Mouse (Mus musculus): ENCODE results near the gene Cox5a.

Cox5a gene

GRCm38 (mm10) chr9:57521056-57521911, at the start of gene Cox5a:
Gene Cox5a, plus strand, starts transcription at chr9:57521274.
- peak; percentile 96 to 97 for DNase-seq

GRCm38 (mm10) chr9:57485774-57486173, 35.3 kb upstream of the Cox5a start:
- peak; percentile 58 to 84 for DNase-seq

DNA sequence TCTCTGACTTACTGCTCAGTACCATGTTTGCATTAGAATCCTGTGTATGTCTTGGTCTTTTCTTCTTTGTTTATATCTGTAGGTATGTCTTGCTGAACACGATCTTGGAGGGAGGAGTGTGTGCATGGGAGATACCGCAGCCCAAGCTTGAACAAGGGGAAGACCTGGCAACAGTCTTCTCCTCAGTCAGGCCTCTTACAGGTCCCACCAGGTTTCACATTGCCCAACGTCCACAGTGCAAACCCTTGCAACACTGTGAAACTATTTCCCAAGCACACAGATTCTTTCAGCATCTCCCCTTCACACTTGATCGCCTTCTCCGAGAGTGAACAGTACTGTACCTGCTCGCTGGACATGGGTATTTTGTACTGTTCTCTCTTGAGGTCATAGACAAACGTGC, 33.3 kb upstream of the Cox5a start:
- DNase-seq = no peak

DNA sequence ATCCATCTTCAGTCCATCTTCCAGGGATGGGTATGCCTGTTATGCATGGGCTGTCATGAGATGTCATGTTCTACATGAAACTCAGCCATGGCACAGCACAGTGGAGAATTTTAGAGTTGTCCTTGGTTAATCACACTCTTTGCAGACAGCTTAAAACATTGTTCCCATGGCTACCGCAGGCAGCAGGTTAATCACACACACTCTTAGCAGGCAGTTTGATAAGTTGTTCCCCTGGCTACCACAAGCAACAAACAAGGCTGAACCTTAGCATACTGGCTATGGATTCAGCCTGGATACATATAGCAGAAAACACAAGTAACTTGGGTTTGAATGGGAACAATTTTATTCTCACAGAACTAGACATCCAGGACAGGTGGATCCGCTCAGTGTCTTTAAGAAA, 27.5 kb upstream of the Cox5a start:
- no peak for DNase-seq

GRCm38 (mm10) chr9:57494970-57495369, 26.1 kb upstream of the Cox5a start:
- DNase-seq = no peak

- DNase-seq = no peak
Observed at GRCm38 (mm10) chr9:57497236-57497635, 23.8 kb upstream of the Cox5a start.

- DNase-seq = no peak
Observed at GRCm38 (mm10) chr9:57498536-57498935, 22.5 kb upstream of the Cox5a start.

DNA sequence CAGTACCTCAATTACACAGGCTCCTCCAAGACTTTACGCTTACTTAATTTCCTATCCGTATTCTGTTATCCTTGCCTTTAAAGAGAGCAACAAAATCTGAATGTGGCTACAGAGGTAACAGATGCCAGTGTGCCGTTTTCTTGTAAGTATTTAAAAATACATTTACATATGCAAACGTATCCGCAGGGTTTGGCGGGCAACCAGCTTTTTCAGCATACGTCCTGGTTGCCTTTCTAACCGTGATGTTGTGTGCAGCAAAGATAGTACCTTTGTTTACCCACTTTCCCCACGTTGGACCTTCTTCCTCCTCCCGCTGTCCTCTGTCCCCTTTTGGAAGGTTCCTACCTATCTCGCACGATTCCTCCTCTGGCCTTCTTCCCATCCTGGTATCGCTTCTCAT, 19.6 kb upstream of the Cox5a start:
- no peak for DNase-seq

DNA sequence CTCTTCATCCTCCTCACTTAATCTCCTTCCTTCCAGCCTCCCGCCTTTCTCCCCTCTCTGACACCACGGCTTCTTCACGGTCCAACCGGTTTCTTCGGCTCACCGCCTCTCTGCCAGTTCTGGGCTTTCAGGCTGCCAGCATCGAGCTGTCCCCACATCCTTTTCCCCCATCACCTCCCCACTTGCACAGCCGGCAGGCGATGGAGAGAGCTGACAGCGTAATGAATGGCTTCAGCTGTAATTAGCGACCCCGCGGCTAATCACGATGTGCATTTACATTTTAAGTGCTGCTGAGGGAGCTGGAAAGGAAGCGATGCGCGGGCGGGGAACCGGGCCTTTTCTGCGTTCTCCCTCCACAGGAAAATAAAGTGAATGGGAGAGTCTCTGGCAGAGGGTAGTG, 19.2 kb upstream of the Cox5a start:
- DNase-seq = no peak

DNA sequence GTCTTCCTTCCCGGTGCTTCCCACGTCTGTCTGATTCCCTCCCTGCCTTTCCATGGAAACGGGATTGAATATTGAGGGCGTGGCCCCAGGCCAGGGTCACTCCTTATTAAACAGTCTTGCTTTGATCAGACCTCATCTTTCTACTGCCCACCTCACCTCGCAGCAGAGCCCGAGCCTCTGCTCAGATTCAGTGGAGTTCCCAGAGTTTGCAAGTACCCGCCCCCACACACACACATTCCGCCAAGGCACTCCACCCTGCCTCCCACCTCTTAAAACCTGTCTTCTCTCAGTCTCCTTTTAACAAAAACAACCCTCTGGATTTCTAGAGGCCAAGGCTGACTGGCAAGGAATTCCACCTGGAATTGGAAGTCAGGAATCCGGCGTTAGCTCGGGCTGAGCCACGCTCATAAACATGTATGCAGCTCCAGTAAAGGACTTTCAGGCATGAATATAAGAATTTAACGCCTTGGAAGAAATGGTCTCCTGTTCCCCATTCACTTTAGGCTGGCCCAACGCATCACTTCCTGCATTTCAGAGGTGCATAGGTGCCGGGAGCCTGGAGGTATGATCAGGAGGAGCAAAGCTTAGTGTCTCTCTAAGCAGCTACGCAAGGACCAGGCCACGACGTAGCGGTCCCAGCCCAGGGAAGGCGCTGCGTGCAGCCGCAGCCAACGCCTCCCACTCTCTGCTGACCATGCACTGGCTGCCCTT, 18.0 kb upstream of the Cox5a start:
- DNase-seq = no peak

GRCm38 (mm10) chr9:57503622-57504380, 17.3 kb upstream of the Cox5a start, which contains the start of gene Rpp25:
Gene Rpp25, plus strand, starts transcription at chr9:57504026.
- DNase-seq = peak; percentile 33 to 38

DNA sequence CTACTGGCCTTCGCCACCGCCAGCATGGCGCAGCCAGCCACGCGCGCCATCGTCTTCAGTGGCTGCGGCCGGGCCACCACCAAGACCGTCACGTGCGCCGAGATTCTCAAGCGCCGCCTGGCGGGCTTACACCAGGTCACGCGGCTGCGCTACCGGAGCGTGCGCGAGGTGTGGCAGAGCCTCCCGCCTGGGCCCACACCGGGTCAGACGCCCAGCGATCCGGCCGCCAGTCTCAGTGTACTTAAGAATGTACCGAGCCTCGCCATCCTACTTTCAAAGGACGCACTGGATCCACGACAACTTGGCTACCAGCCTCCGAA, 16.7 kb upstream of the Cox5a start:
- peak; percentile 58 to 62 for DNase-seq

DNA sequence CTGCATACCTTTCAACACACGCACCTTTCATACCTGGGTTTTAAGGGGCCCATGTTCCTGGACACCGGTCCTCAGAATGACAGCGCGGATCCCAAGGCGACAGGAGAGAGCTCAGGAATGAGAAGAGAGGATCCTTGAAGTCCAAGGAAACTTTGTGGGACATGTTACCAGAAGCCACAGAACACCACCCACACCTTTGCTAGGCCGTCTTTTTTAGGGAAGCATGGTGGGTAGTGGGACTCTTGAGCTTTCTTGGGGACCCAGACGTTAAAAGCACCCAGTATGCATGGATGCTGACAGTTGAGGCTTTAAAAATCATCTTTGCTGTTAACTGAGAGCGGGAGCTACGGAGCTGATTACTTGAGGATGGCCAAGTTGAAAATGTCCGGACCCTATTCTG, 16.2 kb upstream of the Cox5a start:
- DNase-seq = no peak

DNA sequence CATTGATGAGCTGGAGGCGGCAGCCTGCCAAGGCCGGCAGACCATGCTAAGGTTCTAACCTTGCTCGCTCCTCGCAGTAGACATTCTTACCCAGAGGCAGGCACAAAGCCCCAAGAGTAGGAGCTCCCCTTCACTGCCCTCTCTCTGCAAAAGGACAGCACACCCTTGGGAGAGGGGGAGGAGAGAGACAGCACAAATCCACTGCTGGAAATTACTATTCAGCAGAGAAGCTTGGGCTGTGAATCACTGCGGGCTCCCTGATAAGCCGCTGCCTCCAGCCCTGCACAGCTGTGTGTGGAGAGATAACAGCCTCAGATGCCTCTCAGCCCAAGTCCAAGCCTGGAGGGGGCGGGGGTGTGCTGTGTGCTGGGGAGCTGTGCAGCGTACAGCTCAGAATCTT, 15.4 kb upstream of the Cox5a start:
- peak in 1 of 2 experiments; percentile 40 for DNase-seq

- DNase-seq = no peak
Observed at GRCm38 (mm10) chr9:57510577-57510976, 10.5 kb upstream of the Cox5a start.

DNA sequence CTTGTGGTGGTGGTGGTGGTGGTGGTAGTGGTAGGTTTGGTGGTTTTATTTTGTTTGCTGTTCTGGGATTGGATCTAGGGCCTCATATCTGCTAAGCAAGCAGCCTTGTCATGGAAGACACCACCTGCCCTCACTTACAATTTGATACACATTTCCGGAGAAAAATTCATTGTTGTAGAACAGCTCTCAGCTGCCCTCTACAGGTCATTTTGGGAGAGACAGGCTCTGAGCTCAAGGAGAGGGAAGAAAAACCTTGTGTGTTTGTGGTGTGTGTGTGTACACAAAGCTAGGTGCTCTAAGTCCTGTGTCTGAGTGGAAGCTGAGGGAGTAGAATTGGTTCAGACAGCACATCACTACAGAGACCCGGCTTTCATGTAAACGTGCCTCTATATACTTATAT, 4.0 kb upstream of the Cox5a start:
- DNase-seq = peak in 1 of 2 experiments; percentile 61

DNA sequence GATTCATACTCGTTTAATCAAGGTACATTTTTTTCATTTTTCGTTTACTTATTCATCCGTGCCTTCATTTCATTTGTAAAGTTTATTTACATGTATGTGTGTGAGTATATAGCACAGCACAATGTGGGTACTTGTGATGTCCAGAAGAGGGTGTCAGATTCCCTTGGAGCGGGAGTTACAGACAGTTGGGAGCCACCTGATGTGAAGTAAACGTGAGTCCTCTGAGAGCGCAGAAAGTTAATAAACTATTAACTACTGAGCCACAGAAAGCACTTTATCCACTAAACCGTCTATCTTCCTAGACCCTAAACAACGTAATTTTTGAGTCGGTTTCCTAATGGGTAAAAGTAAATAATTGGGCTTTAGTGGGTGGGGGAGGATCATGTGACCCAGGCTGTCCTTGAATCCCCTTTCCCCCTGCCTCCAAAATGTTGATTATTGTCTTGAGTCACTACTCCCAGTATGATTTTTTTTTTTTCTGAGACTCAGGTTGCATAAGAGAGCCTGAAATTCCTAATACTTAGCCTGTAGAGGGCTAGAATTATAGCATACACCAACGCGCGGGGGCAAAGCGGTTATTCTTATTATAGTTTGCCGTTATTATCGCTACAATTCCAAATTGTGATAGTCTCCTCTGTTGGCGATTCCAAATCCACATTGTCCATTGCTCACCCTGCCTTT, 559 bp upstream of the Cox5a start:
- no peak for DNase-seq

DNA sequence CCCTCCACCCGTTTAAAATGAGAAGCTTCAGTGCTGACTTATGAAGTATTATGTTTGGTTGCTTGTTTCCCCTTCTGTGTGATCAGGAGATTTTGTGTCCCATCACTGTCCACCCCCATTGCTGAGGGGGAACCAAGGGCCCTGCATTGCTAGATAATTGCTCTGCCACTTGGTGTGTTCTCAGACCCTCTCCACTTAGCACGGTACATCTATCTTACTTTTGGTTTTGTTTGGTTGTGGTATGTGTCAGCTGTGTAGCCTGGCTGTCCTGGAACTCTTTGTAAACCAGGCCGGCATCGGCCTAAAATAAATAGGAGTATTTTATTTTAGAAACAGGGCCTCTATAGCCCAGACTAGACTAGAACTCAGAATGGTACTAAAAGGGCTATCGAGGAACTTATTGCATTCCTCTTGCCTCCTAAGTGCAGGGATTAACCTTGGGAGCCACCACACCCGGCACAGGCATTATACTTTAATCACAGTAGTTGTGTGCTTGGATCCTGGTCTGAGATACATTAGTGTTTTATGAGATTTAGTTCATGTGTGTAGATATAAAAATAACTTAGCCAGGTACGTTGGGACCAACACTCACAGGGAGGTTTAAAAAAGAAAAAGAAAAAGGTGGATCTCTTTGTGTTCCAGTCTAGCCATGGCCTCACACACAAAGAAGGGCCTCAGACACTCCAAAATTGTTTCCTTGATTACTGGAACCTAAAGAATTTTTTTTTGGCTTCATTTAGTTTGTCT, 1.2 kb downstream of the Cox5a start:
- DNase-seq = no peak

- DNase-seq = no peak
Observed at GRCm38 (mm10) chr9:57522861-57523246, 1.8 kb downstream of the Cox5a start.

DNA sequence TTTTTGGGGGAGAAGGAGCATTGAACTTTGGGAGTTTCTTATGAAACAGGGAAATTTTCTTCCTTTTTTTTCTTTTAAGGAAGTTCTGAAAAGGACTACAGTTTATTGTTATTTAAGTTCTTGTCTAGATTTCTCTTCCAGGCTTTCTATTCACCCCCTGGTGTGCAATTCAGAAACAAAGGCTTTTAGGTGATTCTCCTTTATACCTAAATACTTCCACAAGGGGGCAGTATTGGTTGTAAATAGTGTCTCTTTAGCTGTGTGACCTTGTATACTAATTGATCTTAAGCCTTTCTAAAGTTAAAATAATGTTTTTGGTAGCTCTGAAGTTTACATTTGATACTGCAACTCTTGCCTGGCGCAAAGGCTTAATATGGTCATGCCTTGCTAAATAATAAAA, 2.7 kb downstream of the Cox5a start:
- no peak for DNase-seq

DNA sequence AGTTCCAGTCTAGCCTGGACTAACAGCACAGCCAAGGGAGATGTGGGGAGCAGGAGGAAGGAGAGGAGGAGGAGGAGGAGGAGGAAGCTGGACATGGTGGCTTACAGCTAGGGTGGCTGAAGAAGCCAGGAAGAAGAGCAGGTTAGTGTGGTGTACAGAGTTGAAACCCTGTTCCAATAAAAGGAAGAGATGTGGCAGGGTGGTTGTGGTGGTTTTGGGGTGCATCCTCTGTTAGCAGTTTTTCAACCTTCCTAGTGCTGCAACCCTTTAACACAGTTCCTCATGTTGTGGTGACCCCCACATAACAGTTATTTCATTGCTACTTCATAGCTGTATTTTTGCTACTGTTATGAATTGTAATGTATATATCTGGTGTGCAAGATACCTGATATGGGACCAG, 3.4 kb downstream of the Cox5a start:
- DNase-seq = no peak

GRCm38 (mm10) chr9:57525516-57525915, 4.4 kb downstream of the Cox5a start:
- no peak for DNase-seq
